Mouse (Mus musculus) midbrain, embryonic 11.5 days (tissue): ENCODE data around the gene Rnf141. TPM values are rescaled to one million over a fixed set of nuclear protein-coding genes. Genes with fewer than 3 reads are reported as not detected.

ENCODE experiments used
- ATAC-seq: fragments of 200-750 bp; cut with Nextera tagmentation; 2 replicates; pipeline ENCODE4 v1.8.0; 2017; ENCODE audit warnings: moderate TSS enrichment, moderate library complexity; ENCODE audit not compliant: low FRiP score
- DNase-seq: peaks from one replicate; pipeline ENCODE4 v3.0.0; 2015; ENCODE audit warnings: low spot score; ENCODE audit errors: missing footprints
- H3K27ac ChIP-seq: fragments of 300-500 bp; sonication (generic); 2 replicates; pipeline ENCODE4 v1.5.1; 2014; ENCODE audit warnings: low read depth, low read length
- H3K27me3 ChIP-seq: fragments of 300-500 bp; sonication (generic); 2 replicates; pipeline ENCODE4 v1.6.1; 2014; ENCODE audit warnings: mild to moderate bottlenecking, low read length, moderate library complexity, mixed read lengths; ENCODE audit not compliant: control insufficient read depth, insufficient read depth
- H3K36me3 ChIP-seq: fragments of 300-500 bp; sonication (generic); 2 replicates; pipeline ENCODE4 v1.6.1; 2014; ENCODE audit warnings: mild to moderate bottlenecking, low read length, moderate library complexity, mixed read lengths; ENCODE audit not compliant: control insufficient read depth, insufficient read depth
- H3K4me1 ChIP-seq: fragments of 300-500 bp; sonication (generic); 2 replicates; pipeline ENCODE4 v1.6.1; 2014; ENCODE audit warnings: low read length; ENCODE audit not compliant: control insufficient read depth, insufficient read depth
- H3K4me2 ChIP-seq: fragments of 300-500 bp; sonication (generic); 2 replicates; pipeline ENCODE4 v1.6.1; 2014; ENCODE audit warnings: mild to moderate bottlenecking, moderate library complexity
- H3K4me3 ChIP-seq: fragments of 300-500 bp; sonication (generic); 2 replicates; pipeline ENCODE4 v1.5.1; 2014; ENCODE audit warnings: low read depth, low read length
- H3K9ac ChIP-seq: fragments of 300-500 bp; sonication (generic); 2 replicates; pipeline ENCODE4 v1.6.1; 2014; ENCODE audit warnings: low read length
- H3K9me3 ChIP-seq: fragments of 300-500 bp; sonication (generic); 2 replicates; pipeline ENCODE4 v1.6.1; 2016; ENCODE audit warnings: low read length; ENCODE audit not compliant: control insufficient read depth
- WGBS: fragments of 180-500 bp; shearing (Covaris S2); extraction: QIAGEN DNeasy Blood & Tissue Kit; methylation state at CpG from one replicate; pipeline ENCODE4 v1.1.7; 2014; 5-methylcytosine and 5-hydroxymethylcytosine counted together
- polyA plus RNA-seq: library from polyadenylated mRNA; unstranded; fragments of >200 nt; fragmentation: Nextera tagmentation; extraction: Ambion mirVana; gene quantifications from 2 replicates; pipeline ENCODE4 v1.2.1, GENCODE M21; 2014

Gene Rnf141
- polyA plus RNA-seq, 1 experiment from 2014 or later: 27.7 TPM

GRCm38 (mm10) chr7:110792201-110792600, 52.1 kb downstream of the Rnf141 start:
- DNase-seq (no peak), ATAC-seq (no peak)
- Histone ChIP-seq H3K36me3 (no peaks in the 10 kb centered on the region), H3K27me3 (no peaks in the 10 kb centered on the region), H3K9me3 (no peaks in the 10 kb centered on the region), H3K4me1 (no peaks in the 10 kb centered on the region), H3K9ac (no peak overlapping the region), H3K27ac (no peak overlapping the region), H3K4me2 (no peak overlapping the region), H3K4me3 (no peak overlapping the region)
- 89% methylated on average over 5 of the region's 5 CpGs for WGBS

- no peaks in the 10 kb centered on the region for H3K9me3 ChIP-seq
- H3K4me2 ChIP-seq: no peak overlapping the region
- WGBS: 88% methylated on average over 8 of the region's 8 CpGs
- H3K9ac ChIP-seq: no peak overlapping the region
- no peaks in the 10 kb centered on the region for H3K36me3 ChIP-seq
- ATAC-seq (no peak), DNase-seq (no peak)
- no peak overlapping the region for H3K4me3 ChIP-seq
- H3K27me3 ChIP-seq: no peaks in the 10 kb centered on the region
- no peak overlapping the region for H3K27ac ChIP-seq
- H3K4me1 ChIP-seq: no peaks in the 10 kb centered on the region
Measured at GRCm38 (mm10) chr7:110790878-110791277, 53.4 kb downstream of the Rnf141 start.

GRCm38 (mm10) chr7:110787310-110787709, 56.9 kb downstream of the Rnf141 start:
- no peak for ATAC-seq
- Histone ChIP-seq H3K27me3 (no peaks in the 10 kb centered on the region), H3K4me3 (no peak overlapping the region), H3K9ac (no peak overlapping the region), H3K27ac (no peak overlapping the region), H3K36me3 (no peaks in the 10 kb centered on the region), H3K4me2 (no peak overlapping the region), H3K9me3 (no peaks in the 10 kb centered on the region), H3K4me1 (no peaks in the 10 kb centered on the region)
- 83% methylated on average over 6 of the region's 6 CpGs for WGBS
- no peak for DNase-seq

- ATAC-seq (no peak), DNase-seq (peak; percentile 77)
- H3K9ac ChIP-seq: no peak overlapping the region
- H3K27ac ChIP-seq: no peak overlapping the region
- 79% methylated on average over 3 of the region's 3 CpGs for WGBS
- H3K27me3 ChIP-seq: no peaks in the 10 kb centered on the region
- no peaks in the 10 kb centered on the region for H3K36me3 ChIP-seq
- H3K4me1 ChIP-seq: no peaks in the 10 kb centered on the region
- no peak overlapping the region for H3K4me3 ChIP-seq
- H3K4me2 ChIP-seq: no peak overlapping the region
- no peaks in the 10 kb centered on the region for H3K9me3 ChIP-seq
Measured at GRCm38 (mm10) chr7:110785741-110786146, 58.5 kb downstream of the Rnf141 start.

- Histone ChIP-seq H3K9me3 (no peaks in the 10 kb centered on the region), H3K27ac (no peak overlapping the region), H3K27me3 (no peaks in the 10 kb centered on the region), H3K9ac (no peak overlapping the region), H3K36me3 (no peaks in the 10 kb centered on the region), H3K4me1 (no peaks in the 10 kb centered on the region), H3K4me3 (no peak overlapping the region), H3K4me2 (no peak overlapping the region)
- DNase-seq: no peak
- ATAC-seq: no peak
- WGBS: 82% methylated on average over 8 of the region's 8 CpGs
Measured at GRCm38 (mm10) chr7:110784965-110785364, 59.3 kb downstream of the Rnf141 start.

- Histone ChIP-seq H3K27me3 (no peaks in the 10 kb centered on the region), H3K9me3 (no peaks in the 10 kb centered on the region), H3K4me2 (no peak overlapping the region), H3K9ac (no peak overlapping the region), H3K27ac (no peak overlapping the region), H3K4me1 (no peaks in the 10 kb centered on the region), H3K36me3 (no peaks in the 10 kb centered on the region), H3K4me3 (no peak overlapping the region)
- no peak for ATAC-seq
- 46% methylated on average over 10 of the region's 10 CpGs for WGBS
- no peak for DNase-seq
Measured at GRCm38 (mm10) chr7:110782845-110783478, 61.3 kb downstream of the Rnf141 start.

- no peaks in the 10 kb centered on the region for H3K4me1 ChIP-seq
- DNase-seq (no peak), ATAC-seq (no peak)
- WGBS: 82% methylated on average over 7 of the region's 7 CpGs
- no peak overlapping the region for H3K27ac ChIP-seq
- no peak overlapping the region for H3K4me3 ChIP-seq
- H3K4me2 ChIP-seq: no peak overlapping the region
- no peak overlapping the region for H3K9ac ChIP-seq
- no peaks in the 10 kb centered on the region for H3K27me3 ChIP-seq
- H3K9me3 ChIP-seq: no peaks in the 10 kb centered on the region
- H3K36me3 ChIP-seq: no peaks in the 10 kb centered on the region
Measured at GRCm38 (mm10) chr7:110782135-110782534, 62.1 kb downstream of the Rnf141 start.

- DNase-seq: no peak
- H3K4me1 ChIP-seq: no peaks in the 10 kb centered on the region
- no peaks in the 10 kb centered on the region for H3K9me3 ChIP-seq
- no peak overlapping the region for H3K27ac ChIP-seq
- ATAC-seq: no peak
- no peak overlapping the region for H3K9ac ChIP-seq
- H3K27me3 ChIP-seq: no peaks in the 10 kb centered on the region
- H3K4me3 ChIP-seq: no peak overlapping the region
- WGBS: 96% methylated on average over 2 of the region's 2 CpGs
- no peaks in the 10 kb centered on the region for H3K36me3 ChIP-seq
- no peak overlapping the region for H3K4me2 ChIP-seq
Measured at GRCm38 (mm10) chr7:110781231-110781711, 63.0 kb downstream of the Rnf141 start.

GRCm38 (mm10) chr7:110780520-110780919, 63.7 kb downstream of the Rnf141 start:
- Histone ChIP-seq H3K9ac (no peak overlapping the region), H3K27ac (no peak overlapping the region), H3K4me3 (no peak overlapping the region), H3K9me3 (no peaks in the 10 kb centered on the region), H3K4me1 (no peaks in the 10 kb centered on the region), H3K36me3 (no peaks in the 10 kb centered on the region), H3K4me2 (no peak overlapping the region), H3K27me3 (no peaks in the 10 kb centered on the region)
- 90% methylated on average over 4 of the region's 4 CpGs for WGBS
- ATAC-seq: no peak
- DNase-seq: no peak
